Mouse (Mus musculus) limb, embryonic 14.5 days (tissue): Measurements from ENCODE around the gene Crebrf. TPM values are rescaled to one million over a fixed set of nuclear protein-coding genes. Genes with fewer than 3 reads are reported as not detected.

ENCODE experiments used
- ATAC-seq: fragments of 200-750 bp; cut with Nextera tagmentation; 2 replicates; pipeline ENCODE4 v1.8.0; 2017; ENCODE audit warnings: low read depth, moderate number of reproducible peaks, moderate TSS enrichment; ENCODE audit not compliant: low FRiP score
- DNase-seq: peaks from one replicate; pipeline ENCODE4 v3.0.0-alpha.2; 2015; ENCODE audit warnings: low spot score
- H3K27ac ChIP-seq: fragments of 300-500 bp; sonication (generic); replicated peaks from 2 replicates; pipeline ENCODE4 v1.5.1; 2014; ENCODE audit warnings: low read depth, mild to moderate bottlenecking, low read length, moderate library complexity, mixed read lengths
- H3K27me3 ChIP-seq: fragments of 300-500 bp; sonication (generic); 2 replicates; pipeline ENCODE4 v1.6.1; 2014; ENCODE audit warnings: low read length, mixed read lengths; ENCODE audit not compliant: control insufficient read depth, insufficient read depth
- H3K36me3 ChIP-seq: fragments of 300-500 bp; sonication (generic); 2 replicates; pipeline ENCODE4 v1.6.1; 2014; ENCODE audit warnings: mild to moderate bottlenecking, low read length, moderate library complexity, mixed read lengths; ENCODE audit not compliant: control insufficient read depth, insufficient read depth
- H3K4me1 ChIP-seq: fragments of 300-500 bp; sonication (generic); 2 replicates; pipeline ENCODE4 v1.6.1; 2014; ENCODE audit warnings: antibody characterized with exemption, low read length, mixed read lengths; ENCODE audit not compliant: control insufficient read depth, insufficient read depth
- H3K4me2 ChIP-seq: fragments of 300-500 bp; sonication (generic); replicated peaks from 2 replicates; pipeline ENCODE4 v1.6.1; 2014; ENCODE audit warnings: low read depth, mild to moderate bottlenecking, low read length, moderate library complexity; ENCODE audit not compliant: severe bottlenecking
- H3K4me3 ChIP-seq: fragments of 300-500 bp; sonication (generic); replicated peaks from 2 replicates; pipeline ENCODE4 v1.5.1; 2014; ENCODE audit warnings: low read length
- H3K9ac ChIP-seq: fragments of 300-500 bp; sonication (generic); 2 replicates; pipeline ENCODE4 v1.6.1; 2014; ENCODE audit warnings: mild to moderate bottlenecking, low read depth, low read length, moderate library complexity; ENCODE audit not compliant: severe bottlenecking
- H3K9me3 ChIP-seq: fragments of 300-500 bp; sonication (generic); 2 replicates; pipeline ENCODE4 v1.6.1; 2016; ENCODE audit warnings: low read length; ENCODE audit not compliant: control insufficient read depth
- POLR2A ChIP-seq: fragments of 200-500 bp; IDR thresholded peaks from 2 replicates; pipeline ENCODE4 v1.8.0; 2012; ENCODE audit warnings: inconsistent platforms, mild to moderate bottlenecking, moderate library complexity, borderline replicate concordance; ENCODE audit not compliant: insufficient read depth, insufficient read length; ENCODE audit errors: extremely low read depth
- WGBS: fragments of 180-500 bp; shearing (Covaris S2); extraction: QIAGEN DNeasy Blood & Tissue Kit; methylation state at CpG from one replicate; pipeline ENCODE4 v1.1.7; 2014; 5-methylcytosine and 5-hydroxymethylcytosine counted together
- polyA plus RNA-seq, 2 experiments: library from polyadenylated mRNA; depleted of rRNA in 1 of 2; stranded (reverse) in 1 of 2; unstranded in 1 of 2; fragments of >200 nt; fragmentation: Nextera tagmentation in 1 of 2; extraction: Ambion mirVana in 1 of 2; gene quantifications; 2 replicates each; pipeline versions ENCODE4 v1.2.1 to v1.2.3; 2012 to 2014

Crebrf gene
- polyA plus RNA-seq, 2 experiments: 4.9 to 6.5 TPM

DNA sequence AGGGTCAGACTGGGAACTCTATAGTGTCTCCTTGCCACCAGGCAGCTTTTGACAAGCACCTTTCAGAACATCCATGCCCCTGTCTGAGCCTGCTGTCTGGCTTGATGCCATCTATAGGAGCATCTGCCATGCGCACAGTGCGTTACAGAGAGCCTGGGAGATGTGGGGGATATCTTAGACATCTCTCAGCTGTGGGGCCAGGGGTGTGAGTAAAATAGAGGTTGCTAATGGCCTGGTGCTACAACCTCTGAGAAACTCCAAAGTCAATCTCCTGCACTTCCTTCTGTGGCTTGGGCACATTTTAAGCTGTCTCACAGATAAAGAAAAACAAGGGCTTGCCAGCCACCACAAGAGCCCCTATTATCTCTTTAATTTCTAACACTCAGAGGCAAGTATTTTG, 25.6 kb upstream of the Crebrf start:
- Histone ChIP-seq H3K9me3 (no peaks in the 10 kb centered on the region), H3K36me3 (peaks cover 8% of the 10 kb centered on the region; the same call in 1 of the 2 replicates), H3K27ac (0 out of 2 replicates have a peak overlapping the region, but pooled peaks have one; percentile 44), H3K4me1 (peaks cover 15% of the 10 kb centered on the region; the same call in 1 of the 2 replicates), H3K4me2 (no peak overlapping the region), H3K9ac (no peak overlapping the region), H3K27me3 (no peaks in the 10 kb centered on the region), H3K4me3 (no peak overlapping the region)
- TF ChIP-seq POLR2A: no peak
- WGBS: 82% methylated on average over 2 of the region's 2 CpGs
- DNase-seq: no peak
- no peak for ATAC-seq

DNA sequence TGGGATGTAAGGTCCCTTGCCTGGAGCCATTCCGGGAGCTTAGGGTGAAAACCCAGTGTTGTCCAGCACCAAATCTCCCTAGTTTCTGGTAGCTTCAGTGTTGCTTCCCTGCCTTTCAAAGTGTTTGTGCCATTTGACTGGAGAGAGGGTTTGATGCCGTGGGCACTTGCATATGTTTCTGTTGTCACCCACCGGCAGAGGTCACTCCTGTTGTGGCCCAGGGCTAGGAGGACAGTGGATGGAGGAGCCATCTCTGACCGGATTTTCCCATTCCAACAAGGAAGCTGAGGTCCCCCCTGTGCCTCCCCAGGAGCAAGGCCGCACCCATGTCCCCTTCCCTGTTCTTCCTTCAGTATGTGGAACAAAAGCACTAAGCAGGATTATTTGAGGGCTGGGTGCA, 25.2 kb upstream of the Crebrf start:
- Histone ChIP-seq H3K4me3 (no peak overlapping the region), H3K27ac (no peak overlapping the region), H3K4me1 (peaks cover 15% of the 10 kb centered on the region; the same call in 1 of the 2 replicates), H3K9ac (no peak overlapping the region), H3K27me3 (no peaks in the 10 kb centered on the region), H3K4me2 (no peak overlapping the region), H3K9me3 (no peaks in the 10 kb centered on the region), H3K36me3 (peaks cover 6% of the 10 kb centered on the region; the same call in 1 of the 2 replicates)
- no peak for TF ChIP-seq POLR2A
- WGBS: 82% methylated on average over 5 of the region's 5 CpGs
- ATAC-seq: no peak
- no peak for DNase-seq

DNA sequence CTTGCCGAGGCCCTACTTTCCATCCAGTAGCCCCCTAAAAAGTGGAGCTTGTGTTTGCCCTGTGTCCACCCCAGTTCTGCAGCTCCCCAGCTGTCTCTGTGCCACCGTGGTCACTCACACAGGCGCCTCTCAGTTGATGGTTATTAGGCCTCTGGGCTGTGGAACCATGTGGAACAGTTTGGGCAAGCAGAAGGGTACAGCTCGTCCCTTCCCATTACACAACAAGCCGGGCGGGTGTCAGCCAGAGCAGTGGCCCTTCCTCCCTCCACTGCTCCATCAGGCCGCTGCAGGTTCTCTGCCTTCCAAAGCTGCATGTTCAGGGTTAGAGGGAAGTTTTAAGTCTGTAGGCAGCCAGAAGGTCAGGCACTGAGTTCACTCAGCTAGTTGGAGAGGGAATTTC, 24.3 kb upstream of the Crebrf start:
- H3K4me3 ChIP-seq: no peak overlapping the region
- no peak for ATAC-seq

GRCm38 (mm10) chr17:26693424-26693823, 22.0 kb upstream of the Crebrf start:
- H3K4me3 ChIP-seq: no peak overlapping the region
- no peaks in the 10 kb centered on the region for H3K27me3 ChIP-seq
- H3K27ac ChIP-seq: peak overlapping the region; percentile 9; the same call in 1 of the 2 replicates
- peaks cover 30% of the 10 kb centered on the region for H3K36me3 ChIP-seq
- TF ChIP-seq POLR2A: no peak
- H3K4me2 ChIP-seq: no peak overlapping the region
- ATAC-seq (no peak), DNase-seq (no peak)
- 84% methylated on average over 7 of the region's 7 CpGs for WGBS
- H3K9me3 ChIP-seq: no peaks in the 10 kb centered on the region
- H3K4me1 ChIP-seq: peaks cover 15% of the 10 kb centered on the region; the same call in 1 of the 2 replicates
- H3K9ac ChIP-seq: no peak overlapping the region

More for the DNA sequence above, 24.3 kb upstream of the Crebrf start:
- Histone ChIP-seq H3K9ac (no peak overlapping the region), H3K27ac (no peak overlapping the region), H3K9me3 (no peaks in the 10 kb centered on the region), H3K4me2 (no peak overlapping the region), H3K27me3 (no peaks in the 10 kb centered on the region), H3K4me1 (peaks cover 15% of the 10 kb centered on the region; the same call in 1 of the 2 replicates), H3K36me3 (peaks cover 9% of the 10 kb centered on the region)
- no peak for TF ChIP-seq POLR2A
- no peak for DNase-seq
- 86% methylated on average over 7 of the region's 7 CpGs for WGBS

DNA sequence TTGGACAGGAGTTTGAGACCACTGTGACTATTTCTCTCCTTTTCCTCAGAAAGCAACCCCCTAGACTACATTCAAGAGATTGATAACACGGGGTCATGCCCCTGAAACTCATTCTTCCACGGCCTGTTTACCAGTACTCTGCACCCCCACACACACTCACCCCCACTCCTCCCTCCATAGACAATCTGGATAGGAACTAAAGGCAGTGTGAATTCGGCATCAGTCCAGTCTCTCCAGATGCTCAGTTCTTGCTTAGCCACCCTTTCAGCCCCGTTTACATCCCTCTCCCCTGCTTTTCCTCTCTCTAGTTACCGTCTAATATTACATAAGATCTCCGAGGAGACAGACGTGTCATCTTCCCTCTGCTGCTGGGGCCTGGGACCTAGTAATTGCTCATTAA, 21.3 kb upstream of the Crebrf start:
- Histone ChIP-seq H3K4me3 (no peak overlapping the region), H3K27ac (no peak overlapping the region), H3K9me3 (no peaks in the 10 kb centered on the region), H3K27me3 (no peaks in the 10 kb centered on the region), H3K9ac (no peak overlapping the region), H3K4me2 (no peak overlapping the region), H3K36me3 (peaks cover 38% of the 10 kb centered on the region), H3K4me1 (peaks cover 9% of the 10 kb centered on the region; the same call in 1 of the 2 replicates)
- ATAC-seq: no peak
- DNase-seq: no peak
- WGBS: 70% methylated on average over 7 of the region's 7 CpGs
- TF ChIP-seq POLR2A: no peak
